Mouse (Mus musculus): ENCODE data around the gene Irgc1.

GRCm38 (mm10) chr7:24428725-24429124 lies 23.4 kb downstream of the Irgc1 start:
- no peak for TF ChIP-seq CTCF (IDR thresholded peaks at IDR 0.05; ENCODE audit: low read depth, low read length)
- no peak for TF ChIP-seq GATA2 (IDR thresholded peaks at IDR 0.05; ENCODE audit: borderline replicate concordance, low read depth, low read length)
- TF ChIP-seq GATA1 (IDR thresholded peaks at IDR 0.05; ENCODE audit: borderline replicate concordance, low read length), result no peak
